Mouse (Mus musculus): Measurements from ENCODE around the gene Lhpp. TPM values are rescaled to one million over a fixed set of nuclear protein-coding genes. Genes with fewer than 3 reads are reported as not detected.
A peak's percentile ranks its signal among the peaks of the same experiment; 100 is the strongest.

Gene Lhpp
- total and polyA plus RNA-seq, 2 experiments from 2014 or later = 42.5 to 53.3 TPM

DNA sequence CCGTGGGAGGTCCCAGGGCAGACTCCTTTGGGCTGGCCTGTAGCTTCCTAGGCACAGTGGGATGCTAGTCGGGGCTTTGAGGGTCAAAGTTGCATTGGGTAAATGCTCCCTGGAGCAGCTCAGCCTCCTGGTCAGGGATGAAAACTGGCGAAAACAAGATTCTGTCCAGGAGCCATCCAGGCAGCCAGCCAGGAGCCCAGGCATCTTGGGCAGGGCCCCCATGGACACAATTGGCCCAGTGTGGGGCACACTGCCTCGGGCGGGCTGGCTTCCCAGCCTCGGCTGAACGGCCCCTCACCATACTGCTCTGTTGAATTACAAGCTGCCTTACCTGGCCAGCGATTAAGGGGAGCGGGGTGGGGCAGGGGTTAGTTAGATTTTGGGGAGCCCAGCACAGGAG, 82.3 kb downstream of the Lhpp start:
- TF ChIP-seq CTCF (IDR thresholded peaks at IDR 0.05; ENCODE audit: low read depth) = no peak
- no peak overlapping the region for H3K27ac ChIP-seq
- H3K4me1 ChIP-seq (ENCODE audit: insufficient read depth, low read length) = 0 out of 2 replicates have a peak, but pooled peaks cover 7% of the 10 kb centered on the region
- no peaks in the 10 kb centered on the region for H3K27me3 ChIP-seq (ENCODE audit: insufficient read depth, low read length)
- DNase-seq (ENCODE audit: low spot score) = peak; percentile 67
- no peak overlapping the region for H3K4me2 ChIP-seq (ENCODE audit: low read depth, low read length)
- no peak overlapping the region for H3K4me3 ChIP-seq (ENCODE audit: low read length)
- 43% methylated on average over 9 of the region's 9 CpGs for WGBS
- no peaks in the 10 kb centered on the region; the same call in 1 of the 2 replicates for H3K9me3 ChIP-seq (ENCODE audit: low read length)
- no peaks in the 10 kb centered on the region for H3K36me3 ChIP-seq (ENCODE audit: insufficient read depth, low read length)
- ATAC-seq = peak; percentile 57; the same call in 1 of the 2 replicates
- H3K9ac ChIP-seq (replicated peaks; ENCODE audit: low read length) = no peak overlapping the region

DNA sequence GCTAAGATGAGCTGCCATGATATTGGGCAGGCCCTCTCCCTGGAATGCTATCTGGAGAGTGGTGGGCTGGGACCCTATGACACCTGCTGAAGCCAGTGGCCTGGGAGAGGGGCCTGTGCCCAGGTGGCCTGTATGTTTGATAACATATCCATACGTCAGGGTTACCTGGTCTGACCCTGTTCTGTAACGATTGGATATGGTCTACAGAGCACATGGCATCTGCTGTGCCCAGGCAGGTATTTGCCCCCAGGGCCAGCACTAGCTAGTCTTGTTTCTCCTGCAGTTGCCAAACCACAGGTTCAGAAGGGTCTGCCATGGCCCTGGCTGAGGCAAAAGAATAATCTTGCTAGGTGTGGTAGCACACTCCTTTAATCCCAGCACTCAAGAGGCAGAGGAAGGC, 83.1 kb downstream of the Lhpp start:
- Histone ChIP-seq H3K4me1 (ENCODE audit: insufficient read depth, low read length) (0 out of 2 replicates have a peak, but pooled peaks cover 2% of the 10 kb centered on the region), H3K9me3 (ENCODE audit: low read length) (no peaks in the 10 kb centered on the region; the same call in 1 of the 2 replicates), H3K36me3 (ENCODE audit: insufficient read depth, low read length) (no peaks in the 10 kb centered on the region), H3K27ac (no peak overlapping the region), H3K4me3 (ENCODE audit: low read length) (no peak overlapping the region), H3K4me2 (ENCODE audit: low read depth, low read length) (no peak overlapping the region), H3K27me3 (ENCODE audit: insufficient read depth, low read length) (no peaks in the 10 kb centered on the region), H3K9ac (replicated peaks; ENCODE audit: low read length) (no peak overlapping the region)
- TF ChIP-seq CTCF (IDR thresholded peaks at IDR 0.05; ENCODE audit: low read depth) = no peak
- ATAC-seq = no peak
- DNase-seq (ENCODE audit: low spot score) = no peak
- 93% methylated on average over 2 of the region's 2 CpGs for WGBS

DNA sequence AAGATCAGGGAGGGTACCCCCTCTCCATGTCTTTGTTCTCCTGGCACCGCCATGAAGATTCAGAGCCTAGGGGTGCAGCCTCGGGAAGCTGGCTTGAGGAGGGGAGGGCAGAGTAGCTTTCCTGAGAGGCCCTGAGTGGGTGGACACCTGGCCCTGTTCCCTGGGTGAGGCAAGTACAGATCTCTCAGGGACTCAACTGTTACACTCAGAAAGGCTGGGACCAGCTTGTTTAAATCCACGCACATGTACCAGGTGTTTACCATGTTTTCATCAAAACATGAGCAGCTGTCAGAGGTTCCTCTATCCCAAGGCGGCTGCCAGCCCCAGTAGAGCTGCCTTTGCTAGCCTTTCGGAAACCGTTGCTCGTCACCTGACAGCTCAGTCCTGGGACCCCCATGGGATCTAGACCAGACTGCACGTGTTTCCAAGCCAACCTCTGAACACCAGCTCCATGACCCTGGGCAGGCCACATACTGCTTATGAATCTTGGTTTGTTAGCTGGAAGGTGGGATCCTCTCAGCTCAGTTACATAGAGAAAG, 86.9 kb downstream of the Lhpp start:
- H3K36me3 ChIP-seq (ENCODE audit: insufficient read depth, low read length) = no peaks in the 10 kb centered on the region
- H3K27ac ChIP-seq = no peak overlapping the region
- WGBS = 75% methylated on average over 8 of the region's 8 CpGs
- no peak for TF ChIP-seq CTCF (IDR thresholded peaks at IDR 0.05; ENCODE audit: low read depth)
- H3K27me3 ChIP-seq (ENCODE audit: insufficient read depth, low read length) = no peaks in the 10 kb centered on the region
- no peaks in the 10 kb centered on the region for H3K4me1 ChIP-seq (ENCODE audit: insufficient read depth, low read length)
- no peaks in the 10 kb centered on the region; the same call in 1 of the 2 replicates for H3K9me3 ChIP-seq (ENCODE audit: low read length)
- DNase-seq (ENCODE audit: low spot score) (no peak), ATAC-seq (no peak)
- no peak overlapping the region for H3K9ac ChIP-seq (replicated peaks; ENCODE audit: low read length)
- no peak overlapping the region for H3K4me2 ChIP-seq (ENCODE audit: low read depth, low read length)
- no peak overlapping the region for H3K4me3 ChIP-seq (ENCODE audit: low read length)

DNA sequence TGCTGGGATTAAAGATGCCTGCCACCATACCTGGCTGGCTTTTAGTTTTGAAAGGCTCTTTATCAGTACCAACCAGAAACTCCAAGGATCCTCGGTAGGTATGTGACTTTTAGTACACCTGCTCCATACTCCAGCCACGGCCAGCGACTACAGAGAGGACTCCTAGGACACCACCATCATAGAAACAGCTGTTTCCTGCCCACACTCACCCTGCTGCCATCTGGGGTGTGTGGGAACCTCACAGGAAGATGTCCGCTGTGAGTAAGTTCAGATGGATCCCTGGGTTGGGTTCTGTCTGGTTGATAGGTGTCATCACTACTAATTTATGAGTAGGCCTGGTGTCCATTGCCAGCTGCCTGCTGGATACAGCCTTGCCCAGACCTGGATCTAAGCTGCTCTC, 88.3 kb downstream of the Lhpp start:
- Histone ChIP-seq H3K4me3 (ENCODE audit: low read length) (no peak overlapping the region), H3K27ac (no peak overlapping the region), H3K4me1 (ENCODE audit: insufficient read depth, low read length) (no peaks in the 10 kb centered on the region), H3K9ac (replicated peaks; ENCODE audit: low read length) (no peak overlapping the region), H3K27me3 (ENCODE audit: insufficient read depth, low read length) (no peaks in the 10 kb centered on the region), H3K4me2 (ENCODE audit: low read depth, low read length) (no peak overlapping the region), H3K36me3 (ENCODE audit: insufficient read depth, low read length) (no peaks in the 10 kb centered on the region), H3K9me3 (ENCODE audit: low read length) (no peaks in the 10 kb centered on the region; the same call in 1 of the 2 replicates)
- ATAC-seq (no peak), DNase-seq (ENCODE audit: low spot score) (no peak)
- TF ChIP-seq CTCF (IDR thresholded peaks at IDR 0.05; ENCODE audit: low read depth) = no peak
- WGBS = 81% methylated on average over 4 of the region's 4 CpGs

DNA sequence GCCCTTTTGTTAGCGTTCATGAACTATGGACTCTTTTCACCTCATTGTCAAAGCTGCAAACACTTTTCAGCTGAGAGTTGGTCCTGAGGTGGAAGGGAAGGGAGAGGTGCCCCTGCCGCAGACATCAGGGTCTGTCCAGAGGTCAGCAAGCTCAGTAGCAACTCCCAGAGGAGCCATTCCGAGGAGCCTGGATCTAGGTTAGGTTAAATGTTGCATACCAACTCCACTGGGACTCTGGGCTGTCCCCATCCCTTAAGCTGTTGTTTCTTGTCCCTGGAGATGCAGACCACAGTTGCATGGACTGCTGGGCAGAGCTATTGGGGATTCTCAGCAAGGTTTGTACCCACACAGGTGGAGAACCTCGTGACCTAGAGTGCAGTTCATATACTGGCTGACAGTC, 88.7 kb downstream of the Lhpp start:
- no peak overlapping the region for H3K9ac ChIP-seq (replicated peaks; ENCODE audit: low read length)
- DNase-seq (ENCODE audit: low spot score) (no peak), ATAC-seq (no peak)
- H3K27me3 ChIP-seq (ENCODE audit: insufficient read depth, low read length) = no peaks in the 10 kb centered on the region
- H3K27ac ChIP-seq = no peak overlapping the region
- no peak overlapping the region for H3K4me2 ChIP-seq (ENCODE audit: low read depth, low read length)
- no peaks in the 10 kb centered on the region for H3K4me1 ChIP-seq (ENCODE audit: insufficient read depth, low read length)
- no peaks in the 10 kb centered on the region for H3K36me3 ChIP-seq (ENCODE audit: insufficient read depth, low read length)
- 74% methylated on average over 4 of the region's 4 CpGs for WGBS
- no peaks in the 10 kb centered on the region; the same call in 1 of the 2 replicates for H3K9me3 ChIP-seq (ENCODE audit: low read length)
- H3K4me3 ChIP-seq (ENCODE audit: low read length) = no peak overlapping the region
- no peak for TF ChIP-seq CTCF (IDR thresholded peaks at IDR 0.05; ENCODE audit: low read depth)

GRCm38 (mm10) chr7:132699639-132700038, 89.2 kb downstream of the Lhpp start:
- no peaks in the 10 kb centered on the region for H3K27me3 ChIP-seq (ENCODE audit: insufficient read depth, low read length)
- ATAC-seq = no peak
- no peak for DNase-seq (ENCODE audit: low spot score)

GRCm38 (mm10) chr7:132700107-132700506, 89.7 kb downstream of the Lhpp start:
- H3K4me2 ChIP-seq (ENCODE audit: low read depth, low read length) = no peak overlapping the region
- TF ChIP-seq CTCF (IDR thresholded peaks at IDR 0.05; ENCODE audit: low read depth) = no peak

More at GRCm38 (mm10) chr7:132699639-132700038, 89.2 kb downstream of the Lhpp start:
- no peaks in the 10 kb centered on the region; the same call in 1 of the 2 replicates for H3K9me3 ChIP-seq (ENCODE audit: low read length)
- no peak overlapping the region for H3K4me3 ChIP-seq (ENCODE audit: low read length)
- no peak overlapping the region for H3K27ac ChIP-seq
- TF ChIP-seq CTCF (IDR thresholded peaks at IDR 0.05; ENCODE audit: low read depth) = no peak
- H3K36me3 ChIP-seq (ENCODE audit: insufficient read depth, low read length) = no peaks in the 10 kb centered on the region
- no peak overlapping the region for H3K4me2 ChIP-seq (ENCODE audit: low read depth, low read length)
- H3K4me1 ChIP-seq (ENCODE audit: insufficient read depth, low read length) = no peaks in the 10 kb centered on the region
- no peak overlapping the region for H3K9ac ChIP-seq (replicated peaks; ENCODE audit: low read length)

More at GRCm38 (mm10) chr7:132700107-132700506, 89.7 kb downstream of the Lhpp start:
- Histone ChIP-seq H3K4me1 (ENCODE audit: insufficient read depth, low read length) (no peaks in the 10 kb centered on the region), H3K4me3 (ENCODE audit: low read length) (no peak overlapping the region), H3K9me3 (ENCODE audit: low read length) (no peaks in the 10 kb centered on the region), H3K9ac (replicated peaks; ENCODE audit: low read length) (no peak overlapping the region), H3K27me3 (ENCODE audit: insufficient read depth, low read length) (no peaks in the 10 kb centered on the region), H3K36me3 (ENCODE audit: insufficient read depth, low read length) (no peaks in the 10 kb centered on the region), H3K27ac (no peak overlapping the region)
- 83% methylated on average over 4 of the region's 4 CpGs for WGBS
- no peak for DNase-seq (ENCODE audit: low spot score)
- no peak for ATAC-seq

All from hindbrain, postnatal 0 days (tissue).